Mouse (Mus musculus): ENCODE results near the gene Opcml. TPM values are rescaled to one million over a fixed set of nuclear protein-coding genes. Genes with fewer than 3 reads are reported as not detected.

The Opcml gene
- polyA plus RNA-seq, 1 experiment, result 0.20 TPM

GRCm38 (mm10) chr9:28752908-28753307, 962.3 kb downstream of the Opcml start:
- DNase-seq (ENCODE audit: low read depth), result no peak

GRCm38 (mm10) chr9:28756841-28757451, 966.4 kb downstream of the Opcml start:
- no peak for DNase-seq (ENCODE audit: low read depth)

GRCm38 (mm10) chr9:28761460-28761859, 970.9 kb downstream of the Opcml start:
- no peak for DNase-seq (ENCODE audit: low read depth)

- no peak for DNase-seq (ENCODE audit: low read depth)
These were observed 973.6 kb downstream of the Opcml start for GRCm38 (mm10) chr9:28764149-28764548.

GRCm38 (mm10) chr9:28776517-28777503, 986.2 kb downstream of the Opcml start:
- DNase-seq (ENCODE audit: low read depth), result no peak

- DNase-seq (ENCODE audit: low read depth), result no peak
These were observed 993.3 kb downstream of the Opcml start for GRCm38 (mm10) chr9:28783834-28784233.

GRCm38 (mm10) chr9:28789439-28789838, 998.9 kb downstream of the Opcml start:
- no peak for DNase-seq (ENCODE audit: low read depth)

- no peak for DNase-seq (ENCODE audit: low read depth)
These were observed 1009.5 kb downstream of the Opcml start for GRCm38 (mm10) chr9:28800100-28800499.

- DNase-seq (ENCODE audit: low read depth), result no peak
These were observed 1016.1 kb downstream of the Opcml start for GRCm38 (mm10) chr9:28806666-28807065.

- no peak for DNase-seq (ENCODE audit: low read depth)
These were observed 1031.5 kb downstream of the Opcml start for GRCm38 (mm10) chr9:28822060-28822459.

- no peak for DNase-seq (ENCODE audit: low read depth)
These were observed 1031.9 kb downstream of the Opcml start for GRCm38 (mm10) chr9:28822466-28822865.

GRCm38 (mm10) chr9:28825821-28826220, 1035.2 kb downstream of the Opcml start:
- DNase-seq (ENCODE audit: low read depth), result no peak

GRCm38 (mm10) chr9:28845961-28846570, 1055.5 kb downstream of the Opcml start:
- DNase-seq (ENCODE audit: low read depth), result no peak

- DNase-seq (ENCODE audit: low read depth), result no peak
These were observed 1065.3 kb downstream of the Opcml start for GRCm38 (mm10) chr9:28855826-28856225.

GRCm38 (mm10) chr9:28861983-28862382, 1071.4 kb downstream of the Opcml start:
- DNase-seq (ENCODE audit: low read depth), result no peak

- no peak for DNase-seq (ENCODE audit: low read depth)
These were observed 1076.7 kb downstream of the Opcml start for GRCm38 (mm10) chr9:28867256-28867655.

GRCm38 (mm10) chr9:28870478-28870877, 1079.9 kb downstream of the Opcml start:
- no peak for DNase-seq (ENCODE audit: low read depth)

- peak; percentile 82 for DNase-seq (ENCODE audit: low read depth)
These were observed 1092.0 kb downstream of the Opcml start for GRCm38 (mm10) chr9:28882566-28882965.

GRCm38 (mm10) chr9:28891611-28892010, 1101.0 kb downstream of the Opcml start:
- DNase-seq (ENCODE audit: low read depth), result no peak

- DNase-seq (ENCODE audit: low read depth), result peak; percentile 51
These were observed 1112.7 kb downstream of the Opcml start for GRCm38 (mm10) chr9:28903291-28903690.

GRCm38 (mm10) chr9:28909738-28910137, 1119.2 kb downstream of the Opcml start:
- no peak for DNase-seq (ENCODE audit: low read depth)

GRCm38 (mm10) chr9:28911571-28912185, 1121.1 kb downstream of the Opcml start:
- DNase-seq (ENCODE audit: low read depth), result no peak

All from gonadal fat pad, adult 2 months (tissue).